Mouse (Mus musculus) skeletal muscle tissue, adult 2 months (tissue): Measurements from ENCODE around the gene Pip5k1c.
A peak's percentile ranks its signal among the peaks of the same experiment; 100 is the strongest.

Experiments
- DNase-seq: peaks from one replicate; pipeline ENCODE4 v3.0.0-alpha.2; 2012; ENCODE audit warnings: low read depth, low spot score

Pip5k1c gene

DNA sequence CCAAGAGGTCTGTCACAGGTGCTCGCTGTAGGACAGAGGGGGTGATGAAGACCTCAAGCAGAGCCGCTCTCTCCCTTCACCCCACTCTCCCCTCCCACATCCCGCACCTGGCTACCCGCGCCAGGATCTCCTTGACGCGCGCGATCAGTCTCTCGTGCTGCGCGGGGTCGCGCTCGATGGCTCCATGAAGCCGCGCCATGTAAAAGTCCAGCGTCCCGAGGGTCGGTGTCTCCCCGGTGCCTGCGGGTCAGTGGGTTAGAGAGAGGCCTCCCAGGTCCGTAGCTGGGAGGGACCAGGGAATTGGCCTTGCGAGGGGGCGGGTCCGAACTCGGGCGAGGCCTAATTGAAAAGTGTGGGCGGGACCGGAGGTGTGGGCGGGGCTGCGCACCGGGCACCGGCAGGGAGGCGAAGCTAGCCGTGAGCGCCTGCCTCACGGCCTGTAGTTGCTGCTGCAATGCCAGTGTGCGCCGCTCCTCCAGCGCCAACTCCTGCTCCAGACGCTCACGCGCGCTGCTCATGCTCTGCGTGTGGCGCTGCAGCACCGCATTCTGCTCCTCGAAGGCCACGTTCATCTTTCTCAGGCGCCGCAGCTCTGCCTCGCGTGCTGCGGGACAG is 53.8 kb downstream of the Pip5k1c start:
- DNase-seq = no peak

DNA sequence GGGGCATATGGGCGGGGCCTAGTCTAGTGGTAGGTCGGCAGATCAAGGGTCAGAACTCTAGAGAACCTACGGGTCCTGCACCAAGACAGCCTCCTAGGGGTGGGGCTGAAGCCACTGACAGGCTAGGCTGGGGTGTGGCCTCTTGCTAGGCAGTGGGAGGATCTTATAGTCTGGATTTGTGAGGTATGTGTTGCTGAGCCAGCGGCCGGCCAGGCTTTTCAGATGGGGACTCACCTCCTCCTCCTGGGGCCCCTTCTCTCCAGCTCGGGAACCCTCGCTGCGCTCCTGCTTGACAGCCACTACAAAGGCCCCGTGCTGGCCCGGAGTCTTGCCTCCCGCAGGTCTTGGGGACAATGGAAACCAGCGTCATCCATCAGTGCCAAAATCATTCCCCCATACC is 56.4 kb downstream of the Pip5k1c start:
- no peak for DNase-seq

DNA sequence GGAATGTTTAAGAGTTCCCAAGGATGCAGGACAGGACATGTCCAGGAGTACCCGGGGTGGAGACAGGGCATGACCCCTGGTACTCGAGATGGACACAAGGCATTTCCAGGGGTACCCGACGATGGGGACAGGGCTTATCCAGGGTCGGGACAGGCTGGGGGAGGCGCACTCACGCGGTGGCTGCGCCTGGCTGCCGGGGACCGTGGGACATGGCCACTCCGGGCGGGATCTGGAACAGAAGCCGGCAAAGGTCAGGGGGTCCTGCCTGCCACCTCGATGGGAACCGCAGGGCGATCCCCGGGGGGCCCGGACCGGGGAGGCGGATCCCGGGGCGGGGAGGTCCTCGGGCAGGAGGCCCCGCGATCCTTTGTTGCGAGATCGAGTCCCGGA is 57.2 kb downstream of the Pip5k1c start:
- no peak for DNase-seq

DNA sequence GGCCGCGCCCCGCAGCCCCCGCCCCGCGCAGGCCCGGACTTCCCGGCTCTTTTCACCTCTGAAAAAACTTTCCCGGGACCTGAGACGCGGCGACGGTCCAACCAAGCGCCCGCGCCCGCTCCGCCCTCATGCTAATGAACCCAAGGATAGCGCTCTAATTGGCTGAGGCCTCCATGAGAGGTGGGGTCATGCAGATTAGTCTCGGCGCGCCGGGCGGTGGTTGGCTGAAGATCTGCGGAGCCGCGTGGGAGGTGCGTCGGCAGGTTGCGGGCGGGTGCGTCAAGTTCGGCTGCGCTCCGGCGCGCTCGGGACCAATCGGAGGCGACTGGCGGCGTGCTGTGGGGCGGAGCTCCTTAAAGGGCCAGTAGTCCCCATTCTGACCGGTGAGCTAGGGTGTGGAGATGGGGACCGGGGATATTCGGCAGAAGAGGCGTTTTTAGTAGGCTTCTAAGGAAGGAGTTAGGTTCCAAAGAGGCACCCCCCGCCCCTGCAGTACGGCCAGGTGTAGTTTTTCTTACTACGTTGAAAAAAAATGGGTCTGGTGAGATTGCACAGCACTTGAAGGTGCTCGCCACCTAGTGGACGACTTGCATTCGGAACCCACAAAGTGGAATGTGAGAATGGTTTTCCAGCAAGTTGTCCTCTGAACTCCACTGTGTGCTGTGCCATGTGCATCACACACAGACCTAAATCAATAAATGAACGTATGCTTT is 57.7 kb downstream of the Pip5k1c start, which contains the start of gene Hmg20b:
Gene Hmg20b, minus strand, starts transcription at position 130 of the 713 bp plus-strand sequence.
- DNase-seq = peak; percentile 97

DNA sequence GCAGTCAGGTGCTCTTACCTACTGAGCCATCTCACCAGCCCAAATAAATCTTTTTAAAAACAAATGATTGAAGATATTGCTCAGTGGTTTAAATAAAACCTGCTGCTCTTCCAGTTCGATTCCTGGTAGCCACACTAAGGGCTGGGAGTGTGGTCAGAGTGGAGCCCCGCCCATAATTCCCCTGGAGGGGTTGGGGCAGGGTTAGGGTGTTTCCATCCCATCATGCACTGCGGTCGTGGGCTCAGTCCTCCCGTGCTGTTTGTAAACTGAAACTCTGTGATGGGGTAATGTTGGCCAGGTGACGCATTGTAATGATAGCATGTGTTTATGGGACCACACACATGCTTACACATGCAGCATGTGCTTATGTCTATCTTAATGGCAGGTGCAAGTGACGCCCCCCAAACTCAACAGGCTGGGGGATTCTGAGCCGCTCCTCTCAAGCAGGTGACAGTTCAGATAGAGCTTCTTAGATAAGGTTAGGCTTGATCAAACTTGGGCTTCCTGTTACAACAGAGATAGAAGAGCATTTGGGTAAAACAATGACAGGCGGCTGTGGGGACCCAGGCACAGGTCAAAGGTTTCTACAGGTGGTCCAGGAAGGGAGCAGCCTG is 59.0 kb downstream of the Pip5k1c start:
- no peak for DNase-seq

DNA sequence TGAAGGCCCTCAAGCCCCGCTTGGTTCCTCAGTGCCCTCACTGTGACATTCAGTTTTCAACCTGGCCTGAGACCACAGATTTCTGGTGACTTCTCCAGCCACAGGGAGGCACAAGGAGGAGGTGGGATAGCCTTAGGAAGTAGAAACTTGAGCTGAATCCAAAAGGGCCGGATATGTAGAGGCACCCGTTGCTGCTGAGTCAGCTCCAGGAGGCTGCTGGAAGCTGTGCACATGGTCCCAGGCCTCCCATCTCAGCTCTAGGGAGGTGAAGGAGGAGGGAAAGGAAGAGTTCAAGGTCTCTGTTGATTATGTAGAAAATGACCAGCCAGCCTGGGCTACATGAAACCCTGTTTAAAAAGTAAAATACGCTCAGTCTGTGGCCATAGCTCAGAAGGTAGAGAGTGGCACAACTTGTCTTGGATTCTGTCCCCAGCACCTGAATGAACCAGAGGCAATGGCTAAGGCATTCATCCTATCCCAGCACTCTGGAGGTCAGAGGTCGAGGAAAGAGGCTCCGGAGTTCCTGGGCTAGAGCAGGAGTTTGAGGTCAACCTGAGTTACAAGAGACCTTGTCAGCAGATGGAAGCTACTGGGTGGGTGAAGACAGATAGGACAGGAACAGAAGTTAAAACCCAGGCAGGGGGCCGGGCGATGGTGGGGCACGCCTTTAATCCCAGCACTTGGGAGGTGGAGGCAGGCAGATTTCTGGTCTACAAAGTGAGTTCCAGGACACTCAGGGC is 62.1 kb downstream of the Pip5k1c start:
- DNase-seq = no peak

DNA sequence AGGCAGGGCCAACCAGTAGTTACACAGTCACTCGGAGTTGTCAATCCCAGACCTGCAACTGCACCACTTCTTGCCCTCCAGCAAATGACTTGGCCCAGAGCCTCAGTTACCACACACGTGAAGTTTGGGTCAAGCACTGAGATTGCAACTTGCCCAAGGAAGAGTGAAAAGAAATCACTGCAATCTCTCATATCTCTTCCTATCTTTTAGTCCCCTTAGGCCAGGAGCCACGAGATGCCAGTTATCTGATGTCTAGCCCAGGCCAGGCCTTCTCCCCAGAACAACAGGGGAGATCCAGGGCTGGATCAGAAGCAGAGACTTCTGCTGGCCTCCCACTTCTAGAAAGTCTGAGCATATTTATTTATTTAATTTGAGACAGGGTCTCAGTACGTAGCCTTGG is 62.8 kb downstream of the Pip5k1c start:
- DNase-seq = no peak

DNA sequence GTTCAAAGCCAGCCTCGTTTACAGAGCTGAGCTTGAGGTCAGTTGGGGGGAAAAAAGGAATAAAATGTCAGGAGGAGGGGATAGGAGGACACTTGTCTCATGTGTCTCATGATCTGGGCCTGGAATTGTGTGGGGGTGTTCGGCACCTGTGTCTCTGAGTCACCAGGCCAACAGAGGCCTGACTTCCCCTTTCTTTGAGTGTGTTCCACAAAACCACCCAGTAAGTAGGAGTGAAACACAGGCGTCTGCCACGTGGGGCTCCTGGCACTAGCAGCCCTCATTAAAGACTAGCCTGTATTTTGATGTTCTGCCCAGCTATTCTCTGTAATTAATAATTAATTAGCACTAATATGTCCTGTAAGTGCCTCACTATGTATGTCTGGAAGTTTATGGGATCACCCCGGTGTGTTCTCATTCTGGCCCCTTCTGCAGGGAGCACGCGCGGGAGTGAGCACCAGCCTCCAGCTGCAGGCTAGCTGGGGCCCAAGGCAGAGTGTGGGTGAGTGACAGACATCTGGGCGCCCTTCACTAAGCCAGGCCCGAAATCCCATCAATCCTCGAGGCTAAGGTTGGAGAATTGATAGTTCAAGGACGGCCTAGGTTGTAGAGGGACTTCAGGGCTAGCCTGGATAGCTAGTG is 63.7 kb downstream of the Pip5k1c start:
- no peak for DNase-seq

DNA sequence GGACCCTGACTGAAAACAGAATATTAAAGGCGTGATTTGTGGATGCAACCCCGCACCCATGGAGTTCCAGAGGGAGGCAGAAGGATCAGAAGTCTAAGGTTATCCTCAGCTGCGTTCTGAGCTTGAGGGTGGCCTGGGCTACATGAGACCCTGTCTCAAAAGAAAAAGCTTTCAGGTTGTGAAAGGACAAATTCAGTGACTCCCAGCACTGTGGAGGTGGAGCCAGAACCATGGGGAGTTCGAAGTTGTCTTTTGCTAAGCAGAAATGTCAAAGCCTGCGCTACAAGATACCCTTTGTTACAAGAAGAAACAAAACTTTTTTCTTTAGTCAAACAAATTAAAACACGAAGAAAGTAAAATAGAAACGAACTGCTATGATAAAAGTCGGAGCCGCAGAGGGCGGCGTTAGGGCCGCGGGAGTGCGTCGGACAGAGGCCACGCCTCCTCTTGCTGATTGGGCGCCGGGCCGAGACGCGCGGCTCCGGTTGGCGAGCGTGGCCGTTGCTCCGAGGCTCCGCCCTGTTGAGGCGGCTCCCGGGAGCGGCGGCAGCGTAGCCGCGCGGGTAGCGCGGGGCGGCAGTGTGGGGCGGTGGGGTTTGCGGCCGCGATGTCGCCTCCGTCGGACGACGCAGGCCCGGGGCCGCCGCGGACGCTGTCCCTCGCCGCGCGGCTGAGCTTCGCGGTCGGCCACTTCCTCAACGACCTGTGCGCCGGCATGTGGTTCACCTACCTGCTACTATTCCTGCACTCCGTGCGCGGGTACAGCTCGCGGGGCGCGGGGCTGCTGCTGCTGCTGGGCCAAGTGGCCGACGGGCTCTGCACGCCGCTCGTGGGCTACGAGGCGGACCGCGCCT is 64.5 kb downstream of the Pip5k1c start, which contains the start of gene Mfsd12:
Gene Mfsd12, plus strand, starts transcription at position 501 of the 854 bp plus-strand sequence.
- DNase-seq = peak; percentile 84

DNA sequence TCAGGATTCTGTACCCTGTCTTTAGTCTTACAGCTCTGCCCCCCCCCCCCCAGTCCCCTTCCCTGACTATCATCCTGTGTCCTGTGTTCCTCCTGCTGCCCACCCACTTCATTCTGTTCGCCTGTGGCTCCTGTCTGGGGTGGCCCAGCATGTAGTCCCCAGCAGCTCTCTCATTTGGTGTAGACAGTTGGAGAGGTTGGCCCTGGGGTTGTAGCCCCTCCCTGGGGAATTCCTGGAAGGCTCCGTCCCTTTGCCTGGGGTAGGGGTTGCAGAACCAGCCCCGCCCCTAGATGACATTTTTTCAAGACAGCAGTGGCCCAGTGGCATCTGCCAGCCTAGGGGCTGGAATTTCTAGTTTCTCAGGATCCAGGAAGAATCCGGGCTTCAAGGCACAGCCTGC is 65.4 kb downstream of the Pip5k1c start:
- DNase-seq = no peak

DNA sequence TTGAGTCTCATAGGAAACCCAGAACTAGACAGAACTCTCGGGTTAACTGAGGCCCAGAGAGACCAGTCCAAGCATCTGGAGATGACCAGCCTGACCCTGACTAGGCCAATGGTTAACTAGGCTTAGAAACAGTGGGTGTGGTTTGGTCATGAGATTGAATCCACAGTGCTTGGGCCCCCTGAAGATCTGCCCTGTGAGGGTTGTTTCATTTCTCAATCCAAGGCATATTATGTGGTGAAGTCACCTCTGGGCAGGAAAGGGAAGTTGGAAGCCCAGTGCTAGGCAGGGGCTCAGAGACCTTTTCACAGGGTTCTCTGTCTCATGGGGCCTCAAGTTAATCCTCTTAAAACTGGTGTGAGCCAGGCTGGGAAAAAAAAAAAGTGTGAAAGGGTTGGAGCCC is 66.1 kb downstream of the Pip5k1c start:
- no peak for DNase-seq

DNA sequence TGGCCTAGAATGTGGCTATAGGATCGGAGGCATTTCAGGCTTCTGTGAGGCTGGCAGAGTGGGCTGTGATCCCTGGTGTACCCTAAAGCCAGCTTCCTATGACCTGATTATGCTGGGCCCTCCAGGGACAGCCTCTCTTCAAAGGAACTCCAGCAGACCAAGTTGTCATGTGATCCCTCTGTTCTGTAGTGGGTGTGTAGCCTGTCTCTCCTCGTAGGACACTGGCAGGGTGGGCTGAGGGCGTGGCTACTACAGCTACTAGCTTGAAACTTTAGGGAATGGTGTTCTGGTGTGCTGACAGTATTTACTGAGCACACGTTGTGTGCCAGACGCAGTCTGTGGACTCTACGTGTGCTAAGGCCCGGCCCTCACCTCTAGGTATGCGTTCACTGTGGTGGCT is 68.0 kb downstream of the Pip5k1c start:
- no peak for DNase-seq

DNA sequence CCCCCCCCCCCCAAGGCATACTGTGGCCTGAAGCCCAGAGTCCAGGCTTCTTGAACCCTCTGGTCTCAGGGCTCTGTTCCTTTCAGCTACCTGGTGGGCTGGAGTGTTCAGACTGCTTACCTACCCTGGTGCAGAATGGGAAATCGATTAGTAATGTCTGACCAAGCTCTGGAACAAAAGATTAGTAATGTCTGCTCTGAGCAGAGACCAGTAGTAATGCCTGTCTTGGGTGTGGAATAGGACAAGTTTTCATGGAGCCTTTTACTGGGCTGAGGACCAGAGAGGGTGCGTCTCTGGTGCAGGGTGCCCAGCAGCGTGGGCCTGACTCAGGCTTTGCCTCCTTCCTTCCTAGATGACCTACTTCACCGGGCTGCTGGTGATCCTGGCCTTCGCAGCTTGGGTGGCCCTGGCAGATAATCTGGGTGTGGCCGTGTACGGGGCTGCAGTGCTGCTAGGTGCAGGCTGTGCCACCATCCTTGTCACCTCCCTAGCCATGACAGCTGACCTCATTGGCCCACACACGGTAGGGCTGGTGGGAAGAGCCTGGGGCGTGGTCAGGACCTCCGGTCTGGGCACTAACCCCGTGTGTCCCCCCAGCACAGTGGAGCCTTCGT is 69.7 kb downstream of the Pip5k1c start:
- DNase-seq = no peak

DNA sequence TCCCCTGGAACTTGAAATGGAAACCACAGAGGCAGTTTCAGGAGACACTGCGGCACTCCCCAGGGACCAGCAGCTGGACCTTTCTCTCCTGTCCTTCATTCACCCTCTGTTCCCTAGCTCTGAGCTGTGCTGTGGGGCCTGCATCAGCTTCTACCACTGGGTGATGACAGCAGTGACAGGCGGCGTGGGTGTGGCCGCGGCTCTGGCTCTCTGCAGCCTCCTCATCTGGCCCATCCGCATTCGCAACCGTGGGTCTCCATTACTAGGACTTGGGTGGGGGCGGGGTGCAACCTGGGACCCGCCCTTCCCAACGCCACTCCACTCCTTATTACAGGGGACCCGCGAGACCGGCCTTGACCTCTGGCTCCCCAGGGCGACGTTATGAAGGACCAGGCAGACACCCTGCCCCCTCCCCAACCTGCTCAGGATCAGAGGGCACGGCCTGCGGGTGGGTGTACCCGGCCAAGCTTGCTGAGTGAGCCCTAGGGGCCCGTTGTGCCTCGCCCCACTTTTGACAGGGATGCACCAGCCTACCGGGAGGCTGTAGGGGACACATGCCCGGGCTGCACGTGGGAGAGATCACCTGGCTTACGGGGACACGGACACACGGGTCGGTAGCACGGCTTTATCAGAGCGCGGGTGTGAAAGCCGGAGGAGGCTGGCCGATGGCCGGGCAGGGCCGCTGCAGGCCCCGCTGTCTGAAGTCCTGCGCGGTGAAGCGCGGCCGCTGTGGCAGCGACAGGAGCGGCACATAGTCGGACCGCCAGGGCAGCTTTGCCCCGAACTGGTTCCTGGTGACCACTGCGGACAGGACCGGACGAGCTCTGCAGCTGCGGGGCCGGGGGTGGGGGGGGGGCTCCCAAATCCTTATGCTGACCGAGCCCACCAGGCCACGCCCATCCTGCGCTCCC is 70.9 kb downstream of the Pip5k1c start:
- no peak for DNase-seq

DNA sequence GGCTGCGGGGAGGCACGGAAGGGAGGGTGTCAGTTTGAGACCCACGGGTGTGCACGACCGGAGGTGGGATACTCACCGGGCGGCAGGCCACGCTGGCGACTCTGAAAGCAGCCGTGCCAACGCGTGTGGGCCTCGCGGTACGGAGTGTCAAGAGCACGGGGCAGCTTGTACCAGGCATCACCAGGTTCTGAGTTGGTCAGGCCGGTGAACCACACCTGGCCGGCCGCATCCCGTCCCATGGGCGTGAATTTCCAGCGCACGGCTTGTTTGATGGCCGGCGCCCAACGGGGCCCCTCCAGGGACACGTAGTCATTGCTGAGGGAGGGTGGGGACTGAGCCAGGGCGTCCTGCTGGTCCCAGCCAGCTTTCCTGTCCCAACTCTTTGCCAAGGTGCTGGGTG is 71.9 kb downstream of the Pip5k1c start:
- no peak for DNase-seq

DNA sequence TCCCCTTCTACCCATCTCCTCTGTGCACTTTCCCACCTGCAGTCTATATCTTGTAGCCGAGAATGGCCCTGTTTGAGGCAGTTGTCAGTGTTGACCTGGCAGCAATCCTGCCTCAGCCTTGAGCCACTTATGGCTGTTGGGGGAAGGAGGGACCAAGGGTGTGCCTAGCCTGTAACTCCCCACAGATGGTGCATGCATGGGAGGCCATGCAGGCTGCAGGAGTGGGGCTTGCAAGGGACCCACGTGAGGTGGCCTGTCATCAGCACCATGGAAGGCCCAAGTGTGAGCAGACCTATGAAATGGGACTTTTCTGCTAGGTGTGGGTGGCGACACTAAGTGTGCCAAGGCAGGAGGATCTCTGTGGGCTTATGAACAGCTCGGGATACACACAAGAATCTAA is 72.3 kb downstream of the Pip5k1c start:
- DNase-seq = no peak

DNA sequence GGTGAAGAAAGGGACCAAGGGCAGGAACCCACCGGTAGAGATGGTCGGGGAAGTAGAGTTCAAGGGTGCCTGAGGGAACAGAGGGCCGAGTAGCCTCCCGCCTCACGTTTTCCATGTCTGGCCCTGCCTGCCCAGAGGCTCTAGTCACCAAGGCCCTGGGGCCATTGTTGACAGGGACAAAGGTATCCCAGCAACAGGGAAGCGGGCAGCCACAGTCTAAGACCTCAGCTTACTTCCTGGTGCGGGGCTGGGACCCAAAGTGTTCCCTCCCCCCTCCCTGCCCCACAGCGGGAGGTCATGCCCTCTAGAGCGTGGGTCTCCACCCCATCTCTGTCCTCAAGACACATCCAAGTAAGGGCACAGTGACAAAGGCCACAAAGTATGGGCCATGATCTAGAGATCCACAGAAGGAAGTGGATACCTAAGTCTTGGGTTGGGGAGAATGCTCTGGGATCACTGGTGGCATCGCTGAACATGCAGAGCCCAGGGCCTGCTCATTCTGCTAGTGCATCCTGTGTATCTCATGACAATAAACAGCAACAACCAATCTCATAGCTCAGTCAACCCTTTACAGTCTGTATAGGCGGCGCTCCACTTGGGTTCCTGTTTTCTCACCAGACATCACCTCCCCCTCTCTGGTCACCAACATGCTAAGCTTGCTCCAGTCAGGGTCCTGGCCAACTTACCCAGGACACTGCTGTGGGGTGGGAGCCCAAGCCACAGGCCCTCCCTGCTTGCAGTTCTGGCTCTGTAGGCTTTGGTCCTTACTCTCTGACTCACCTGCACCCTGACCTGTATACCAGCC is 73.1 kb downstream of the Pip5k1c start, which contains the start of gene 4930404N11Rik:
Gene 4930404N11Rik, minus strand, starts transcription at position 145 of the 805 bp plus-strand sequence.
- DNase-seq = no peak

DNA sequence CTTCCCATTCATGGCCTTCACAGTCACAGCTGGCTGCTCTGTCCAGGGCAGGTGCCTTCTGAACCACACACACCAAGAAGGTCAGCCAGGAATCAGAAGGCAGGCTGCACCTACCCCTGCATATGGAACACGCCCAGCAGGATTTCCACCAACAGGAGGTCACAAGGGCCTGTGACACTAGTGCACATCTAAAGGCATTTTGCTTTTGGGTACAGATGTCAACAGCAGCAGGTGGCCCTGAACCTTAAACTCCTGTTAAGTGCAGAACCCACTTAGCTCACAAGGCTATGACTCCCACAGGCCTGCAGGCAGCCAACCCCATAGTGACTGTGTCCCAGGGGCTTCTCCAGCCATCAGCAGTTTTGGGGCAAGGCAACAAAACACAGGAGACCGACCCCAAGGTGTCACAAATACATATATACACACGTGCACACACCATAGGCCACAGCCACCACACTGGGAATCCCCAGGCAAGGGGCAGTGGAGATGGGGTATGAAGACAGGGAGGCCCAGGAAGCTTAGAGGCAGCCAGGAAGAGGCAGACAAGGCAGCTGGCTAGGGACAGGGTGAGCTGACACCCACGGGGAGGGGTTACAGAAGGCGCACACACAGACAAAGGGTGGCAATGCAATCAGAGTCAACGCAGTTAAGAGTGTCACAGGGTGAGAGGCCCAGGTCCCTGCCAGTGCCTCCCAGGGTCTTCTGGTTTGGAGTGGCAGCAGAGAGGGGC is 73.9 kb downstream of the Pip5k1c start:
- DNase-seq = no peak
